Mouse (Mus musculus): ENCODE measurements around the gene Emid1. TPM values are rescaled to one million over a fixed set of nuclear protein-coding genes. Genes with fewer than 3 reads are reported as not detected.
A peak's percentile ranks its signal among the peaks of the same experiment; 100 is the strongest.

The Emid1 gene
- polyA plus RNA-seq, 1 experiment from 2014 or later: 247 TPM

GRCm38 (mm10) chr11:5062326-5062725 lies 89.7 kb downstream of the Emid1 start:
- WGBS: 23% methylated on average over 13 of the region's 13 CpGs
- H3K27me3 ChIP-seq (ENCODE audit: insufficient read depth, low read length): peaks cover 40% of the 10 kb centered on the region
- peak overlapping the region; percentile 32; the same call in 1 of the 2 replicates for H3K9ac ChIP-seq (replicated peaks; ENCODE audit: low read length)
- H3K36me3 ChIP-seq (ENCODE audit: insufficient read depth, low read length): no peaks in the 10 kb centered on the region
- peak overlapping the region; percentile 32 for H3K4me3 ChIP-seq (ENCODE audit: low read length)
- H3K4me1 ChIP-seq (ENCODE audit: insufficient read depth, low read length): peaks cover 63% of the 10 kb centered on the region
- no peaks in the 10 kb centered on the region for H3K9me3 ChIP-seq (ENCODE audit: low read length)
- H3K4me2 ChIP-seq (replicated peaks; ENCODE audit: low read depth, low read length): peak overlapping the region; percentile 68
- no peak overlapping the region for H3K27ac ChIP-seq (ENCODE audit: low read length)
- ATAC-seq (ENCODE audit: low FRiP score, low TSS enrichment): no peak

- Histone ChIP-seq H3K4me1 (ENCODE audit: insufficient read depth, low read length) (peaks cover 69% of the 10 kb centered on the region), H3K4me2 (replicated peaks; ENCODE audit: low read depth, low read length) (peak overlapping the region; percentile 68), H3K27me3 (ENCODE audit: insufficient read depth, low read length) (peaks cover 47% of the 10 kb centered on the region), H3K36me3 (ENCODE audit: insufficient read depth, low read length) (no peaks in the 10 kb centered on the region), H3K4me3 (ENCODE audit: low read length) (peak overlapping the region; percentile 32), H3K9me3 (ENCODE audit: low read length) (no peaks in the 10 kb centered on the region), H3K27ac (ENCODE audit: low read length) (no peak overlapping the region), H3K9ac (replicated peaks; ENCODE audit: low read length) (peak overlapping the region; percentile 55)
- 2% methylated on average over 56 of the region's 62 CpGs for WGBS
- peak; percentile 25 for ATAC-seq (ENCODE audit: low FRiP score, low TSS enrichment)
These were observed 90.5 kb downstream of the Emid1 start for GRCm38 (mm10) chr11:5061413-5062139.

- Histone ChIP-seq H3K4me1 (ENCODE audit: insufficient read depth, low read length) (peaks cover 74% of the 10 kb centered on the region), H3K4me2 (replicated peaks; ENCODE audit: low read depth, low read length) (peak overlapping the region; percentile 68), H3K36me3 (ENCODE audit: insufficient read depth, low read length) (no peaks in the 10 kb centered on the region), H3K9ac (replicated peaks; ENCODE audit: low read length) (no peak overlapping the region), H3K27me3 (ENCODE audit: insufficient read depth, low read length) (peaks cover 48% of the 10 kb centered on the region), H3K9me3 (ENCODE audit: low read length) (no peaks in the 10 kb centered on the region), H3K27ac (ENCODE audit: low read length) (no peak overlapping the region), H3K4me3 (ENCODE audit: low read length) (peak overlapping the region; percentile 32)
- 63% methylated on average over 28 of the region's 28 CpGs for WGBS
- ATAC-seq (ENCODE audit: low FRiP score, low TSS enrichment): no peak
These were observed 91.2 kb downstream of the Emid1 start for GRCm38 (mm10) chr11:5060756-5061412.

GRCm38 (mm10) chr11:5059704-5060156 lies 92.3 kb downstream of the Emid1 start:
- Histone ChIP-seq H3K4me2 (replicated peaks; ENCODE audit: low read depth, low read length) (no peak overlapping the region), H3K27ac (ENCODE audit: low read length) (no peak overlapping the region), H3K27me3 (ENCODE audit: insufficient read depth, low read length) (peaks cover 48% of the 10 kb centered on the region), H3K9me3 (ENCODE audit: low read length) (no peaks in the 10 kb centered on the region), H3K4me1 (ENCODE audit: insufficient read depth, low read length) (peaks cover 72% of the 10 kb centered on the region), H3K9ac (replicated peaks; ENCODE audit: low read length) (no peak overlapping the region), H3K4me3 (ENCODE audit: low read length) (no peak overlapping the region), H3K36me3 (ENCODE audit: insufficient read depth, low read length) (no peaks in the 10 kb centered on the region)
- 13% methylated on average over 27 of the region's 27 CpGs for WGBS
- no peak for ATAC-seq (ENCODE audit: low FRiP score, low TSS enrichment)

GRCm38 (mm10) chr11:5059230-5059629 lies 92.8 kb downstream of the Emid1 start:
- Histone ChIP-seq H3K27ac (ENCODE audit: low read length) (no peak overlapping the region), H3K4me1 (ENCODE audit: insufficient read depth, low read length) (peaks cover 68% of the 10 kb centered on the region), H3K27me3 (ENCODE audit: insufficient read depth, low read length) (peaks cover 48% of the 10 kb centered on the region), H3K9me3 (ENCODE audit: low read length) (no peaks in the 10 kb centered on the region), H3K9ac (replicated peaks; ENCODE audit: low read length) (no peak overlapping the region), H3K4me3 (ENCODE audit: low read length) (no peak overlapping the region), H3K36me3 (ENCODE audit: insufficient read depth, low read length) (no peaks in the 10 kb centered on the region), H3K4me2 (replicated peaks; ENCODE audit: low read depth, low read length) (0 out of 2 replicates have a peak overlapping the region, but pooled peaks have one; percentile 7)
- WGBS: 20% methylated on average over 14 of the region's 14 CpGs
- no peak for ATAC-seq (ENCODE audit: low FRiP score, low TSS enrichment)

- ATAC-seq (ENCODE audit: low FRiP score, low TSS enrichment): no peak
- no peak overlapping the region for H3K27ac ChIP-seq (ENCODE audit: low read length)
- peaks cover 48% of the 10 kb centered on the region for H3K27me3 ChIP-seq (ENCODE audit: insufficient read depth, low read length)
- H3K36me3 ChIP-seq (ENCODE audit: insufficient read depth, low read length): no peaks in the 10 kb centered on the region
- H3K4me3 ChIP-seq (ENCODE audit: low read length): no peak overlapping the region
- no peaks in the 10 kb centered on the region for H3K9me3 ChIP-seq (ENCODE audit: low read length)
- WGBS: 37% methylated on average over 9 of the region's 9 CpGs
- 0 out of 2 replicates have a peak overlapping the region, but pooled peaks have one; percentile 93 for H3K4me2 ChIP-seq (replicated peaks; ENCODE audit: low read depth, low read length)
- no peak overlapping the region for H3K9ac ChIP-seq (replicated peaks; ENCODE audit: low read length)
- peaks cover 65% of the 10 kb centered on the region for H3K4me1 ChIP-seq (ENCODE audit: insufficient read depth, low read length)
These were observed 93.3 kb downstream of the Emid1 start for GRCm38 (mm10) chr11:5058783-5059182.

- no peak; the same call in 1 of the 2 replicates for ATAC-seq (ENCODE audit: low FRiP score, low TSS enrichment)
- no peaks in the 10 kb centered on the region for H3K9me3 ChIP-seq (ENCODE audit: low read length)
- H3K36me3 ChIP-seq (ENCODE audit: insufficient read depth, low read length): no peaks in the 10 kb centered on the region
- peak within 1 kb of the TSS; percentile 93 for H3K4me2 ChIP-seq (replicated peaks; ENCODE audit: low read depth, low read length)
- peak within 1 kb of the TSS; percentile 55 for H3K4me3 ChIP-seq (ENCODE audit: low read length)
- no peak within 1 kb of the TSS for H3K27ac ChIP-seq (ENCODE audit: low read length)
- peak within 1 kb of the TSS; percentile 63 for H3K9ac ChIP-seq (replicated peaks; ENCODE audit: low read length)
- H3K27me3 ChIP-seq (ENCODE audit: insufficient read depth, low read length): peaks cover 46% of the 10 kb centered on the region
- 1% methylated on average over 76 of the region's 77 CpGs for WGBS
- H3K4me1 ChIP-seq (ENCODE audit: insufficient read depth, low read length): peaks cover 59% of the 10 kb centered on the region
These were observed 94.0 kb downstream of the Emid1 start, which contains the start of gene Rasl10a for GRCm38 (mm10) chr11:5057856-5058641. TSS of gene Rasl10a (plus strand) at chr11:5058128.

- H3K4me3 ChIP-seq (ENCODE audit: low read length): peak overlapping the region; percentile 55
- peak overlapping the region; percentile 93 for H3K4me2 ChIP-seq (replicated peaks; ENCODE audit: low read depth, low read length)
- no peaks in the 10 kb centered on the region for H3K36me3 ChIP-seq (ENCODE audit: insufficient read depth, low read length)
- H3K9me3 ChIP-seq (ENCODE audit: low read length): no peaks in the 10 kb centered on the region
- 12% methylated on average over 8 of the region's 8 CpGs for WGBS
- 0 out of 2 replicates have a peak overlapping the region, but pooled peaks have one; percentile 63 for H3K9ac ChIP-seq (replicated peaks; ENCODE audit: low read length)
- H3K27ac ChIP-seq (ENCODE audit: low read length): no peak overlapping the region
- H3K4me1 ChIP-seq (ENCODE audit: insufficient read depth, low read length): peaks cover 54% of the 10 kb centered on the region
- ATAC-seq (ENCODE audit: low FRiP score, low TSS enrichment): no peak
- H3K27me3 ChIP-seq (ENCODE audit: insufficient read depth, low read length): peaks cover 40% of the 10 kb centered on the region
These were observed 94.6 kb downstream of the Emid1 start for GRCm38 (mm10) chr11:5057541-5057855.

GRCm38 (mm10) chr11:5057064-5057463 lies 95.0 kb downstream of the Emid1 start:
- Histone ChIP-seq H3K4me3 (ENCODE audit: low read length) (no peak overlapping the region), H3K9ac (replicated peaks; ENCODE audit: low read length) (0 out of 2 replicates have a peak overlapping the region, but pooled peaks have one; percentile 15), H3K27ac (ENCODE audit: low read length) (no peak overlapping the region), H3K4me2 (replicated peaks; ENCODE audit: low read depth, low read length) (no peak overlapping the region), H3K36me3 (ENCODE audit: insufficient read depth, low read length) (no peaks in the 10 kb centered on the region), H3K9me3 (ENCODE audit: low read length) (no peaks in the 10 kb centered on the region), H3K27me3 (ENCODE audit: insufficient read depth, low read length) (peaks cover 40% of the 10 kb centered on the region), H3K4me1 (ENCODE audit: insufficient read depth, low read length) (peaks cover 50% of the 10 kb centered on the region)
- WGBS: 63% methylated on average over 8 of the region's 8 CpGs
- ATAC-seq (ENCODE audit: low FRiP score, low TSS enrichment): no peak
